Mouse (Mus musculus): Measurements from ENCODE around the gene Zfp511. TPM values are rescaled to one million over a fixed set of nuclear protein-coding genes. Genes with fewer than 3 reads are reported as not detected.

Gene Zfp511
- 15.5 and 16.5 TPM in 2 replicates for polyA plus RNA-seq (2015; fragmentation: Nextera tagmentation; extraction: Ambion mirVana)

DNA sequence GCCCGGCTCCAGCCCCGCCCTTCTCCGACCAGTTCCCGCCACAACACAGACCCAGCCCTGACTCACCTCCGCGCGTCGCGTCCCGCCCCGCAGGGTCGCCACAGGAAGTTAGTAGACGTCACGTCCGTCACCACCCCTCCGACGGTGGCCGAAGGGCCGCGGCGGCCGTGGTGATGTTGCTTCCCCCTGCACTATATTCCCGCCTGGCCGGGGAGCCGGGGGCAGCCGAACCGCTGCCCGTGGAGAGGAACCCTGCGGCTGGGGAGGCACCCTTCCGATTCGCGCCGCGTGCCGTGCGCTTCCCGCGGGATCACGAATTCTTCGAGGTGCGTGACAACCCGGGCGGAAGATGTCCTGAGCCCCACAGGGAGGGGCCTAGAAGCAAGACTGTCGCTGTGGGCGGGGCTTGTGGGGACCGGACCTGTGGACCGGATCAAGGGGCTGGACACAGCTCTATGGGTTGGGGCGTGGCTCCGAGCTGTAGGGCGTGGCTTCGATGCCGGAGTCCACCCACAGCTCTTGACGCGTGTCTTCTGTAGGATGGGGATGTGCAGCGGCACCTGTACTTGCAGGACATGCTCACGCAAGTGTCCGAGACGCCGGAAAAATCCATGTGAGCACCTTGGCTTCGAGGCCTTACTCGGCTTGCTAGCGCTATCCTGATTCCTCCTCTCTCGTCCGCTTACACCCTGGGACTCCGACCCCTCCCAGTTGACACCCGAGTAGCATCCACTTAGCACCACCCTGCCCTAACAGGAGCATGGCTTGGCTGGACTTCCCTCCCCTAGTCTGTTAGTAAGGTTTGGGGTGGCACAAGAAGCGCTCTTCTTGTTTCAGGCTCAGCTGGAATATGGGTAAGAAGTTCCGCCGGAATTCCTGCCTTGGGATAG lies at the start of gene Zfp511, which contains the start of gene Tubgcp2:
Gene Zfp511, plus strand, starts transcription at position 111 of the 890 bp plus-strand sequence.
Gene Tubgcp2, minus strand, starts transcription at position 389 of the 890 bp plus-strand sequence.
- peaks cover 12% of the 10 kb centered on the region for H3K36me3 ChIP-seq (ENCODE audit: control insufficient read depth, insufficient read depth)
- peak within 1 kb of the TSS; percentile 88 for H3K9ac ChIP-seq (ENCODE audit: low read depth, low read length)
- 2% methylated on average over 69 of the region's 69 CpGs for WGBS (ENCODE audit: insufficient replicate concordance)
- no peaks in the 10 kb centered on the region for H3K27me3 ChIP-seq (ENCODE audit: control insufficient read depth, insufficient read depth, low read depth, low read length)
- H3K4me3 ChIP-seq (ENCODE audit: low read depth, low read length), result peak within 1 kb of the TSS; percentile 89
- peak within 1 kb of the TSS; percentile 92 for H3K4me2 ChIP-seq (ENCODE audit: low read depth, low read length)
- peaks cover 11% of the 10 kb centered on the region for H3K4me1 ChIP-seq (ENCODE audit: control insufficient read depth, low read depth, low read length)
- H3K27ac ChIP-seq (ENCODE audit: low read length), result peak within 1 kb of the TSS; percentile 88
- peak; percentile 98 for ATAC-seq (ENCODE audit: low read depth)
- no peaks in the 10 kb centered on the region for H3K9me3 ChIP-seq (replicated peaks; ENCODE audit: control insufficient read depth, low read length)

DNA sequence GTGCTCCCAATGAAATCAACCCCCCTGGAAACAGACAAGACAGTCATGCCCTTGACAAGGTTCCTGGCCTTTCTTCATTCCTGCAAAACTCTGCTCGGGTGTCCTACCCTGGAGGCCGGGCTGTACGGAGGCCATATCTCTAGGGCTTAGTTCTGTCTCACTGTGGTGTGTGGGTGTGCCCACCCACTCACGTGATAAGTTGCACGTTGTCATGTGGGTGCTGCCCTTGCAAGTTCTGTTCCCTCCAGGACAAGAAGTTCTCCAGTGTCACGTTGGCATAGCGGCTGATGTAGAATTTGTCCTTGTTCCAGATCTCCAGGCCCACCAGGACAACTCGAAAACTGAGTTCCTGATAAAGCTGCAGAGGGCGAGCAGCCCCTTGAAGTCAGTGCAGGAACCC lies 47.9 kb upstream of the Zfp511 start:
- no peak overlapping the region for H3K4me2 ChIP-seq (ENCODE audit: low read depth, low read length)
- H3K9ac ChIP-seq (ENCODE audit: low read depth, low read length), result no peak overlapping the region
- H3K36me3 ChIP-seq (ENCODE audit: control insufficient read depth, insufficient read depth), result no peaks in the 10 kb centered on the region
- WGBS (ENCODE audit: insufficient replicate concordance), result 51% methylated on average over 9 of the region's 9 CpGs
- no peak for ATAC-seq (ENCODE audit: low read depth)
- no peaks in the 10 kb centered on the region for H3K9me3 ChIP-seq (replicated peaks; ENCODE audit: control insufficient read depth, low read length)
- H3K4me1 ChIP-seq (ENCODE audit: control insufficient read depth, low read depth, low read length), result peaks cover 2% of the 10 kb centered on the region; the same call in 1 of the 2 replicates
- no peak overlapping the region for H3K27ac ChIP-seq (ENCODE audit: low read length)
- no peaks in the 10 kb centered on the region for H3K27me3 ChIP-seq (ENCODE audit: control insufficient read depth, insufficient read depth, low read depth, low read length)
- H3K4me3 ChIP-seq (ENCODE audit: low read depth, low read length), result no peak overlapping the region

DNA sequence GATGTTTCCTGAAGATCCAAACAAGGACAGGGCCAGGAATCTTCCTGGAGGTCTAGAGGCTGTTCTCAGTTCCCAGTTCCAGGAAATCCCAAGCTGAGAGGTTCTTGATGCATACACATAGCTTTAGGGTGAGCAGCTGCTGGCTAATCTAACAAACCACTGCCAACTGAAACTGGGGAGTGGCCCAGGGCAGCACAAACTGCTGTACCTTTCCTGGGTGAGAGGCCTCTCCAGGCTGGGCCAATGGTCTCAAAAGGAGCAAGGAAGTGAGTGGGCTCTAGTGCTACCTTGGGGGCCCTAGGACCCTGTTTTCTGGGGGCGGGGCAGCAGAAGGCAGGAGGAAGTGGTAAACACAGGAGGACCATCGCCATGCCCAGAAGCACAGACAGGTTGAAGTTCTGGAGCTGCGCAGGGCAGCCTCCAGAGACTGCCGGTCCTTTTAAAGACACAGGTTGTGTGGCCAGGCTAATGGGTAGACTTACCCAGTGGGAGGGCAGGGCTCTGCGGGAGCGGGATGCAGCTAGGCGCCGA lies 45.3 kb upstream of the Zfp511 start:
- Histone ChIP-seq H3K4me3 (ENCODE audit: low read depth, low read length) (no peak overlapping the region), H3K4me1 (ENCODE audit: control insufficient read depth, low read depth, low read length) (peaks cover 2% of the 10 kb centered on the region; the same call in 1 of the 2 replicates), H3K9me3 (replicated peaks; ENCODE audit: control insufficient read depth, low read length) (no peaks in the 10 kb centered on the region), H3K27me3 (ENCODE audit: control insufficient read depth, insufficient read depth, low read depth, low read length) (no peaks in the 10 kb centered on the region), H3K9ac (ENCODE audit: low read depth, low read length) (no peak overlapping the region), H3K36me3 (ENCODE audit: control insufficient read depth, insufficient read depth) (0 out of 2 replicates have a peak, but pooled peaks cover 1% of the 10 kb centered on the region), H3K4me2 (ENCODE audit: low read depth, low read length) (no peak overlapping the region), H3K27ac (ENCODE audit: low read length) (no peak overlapping the region)
- WGBS (ENCODE audit: insufficient replicate concordance), result 46% methylated on average over 8 of the region's 8 CpGs
- ATAC-seq (ENCODE audit: low read depth), result no peak

DNA sequence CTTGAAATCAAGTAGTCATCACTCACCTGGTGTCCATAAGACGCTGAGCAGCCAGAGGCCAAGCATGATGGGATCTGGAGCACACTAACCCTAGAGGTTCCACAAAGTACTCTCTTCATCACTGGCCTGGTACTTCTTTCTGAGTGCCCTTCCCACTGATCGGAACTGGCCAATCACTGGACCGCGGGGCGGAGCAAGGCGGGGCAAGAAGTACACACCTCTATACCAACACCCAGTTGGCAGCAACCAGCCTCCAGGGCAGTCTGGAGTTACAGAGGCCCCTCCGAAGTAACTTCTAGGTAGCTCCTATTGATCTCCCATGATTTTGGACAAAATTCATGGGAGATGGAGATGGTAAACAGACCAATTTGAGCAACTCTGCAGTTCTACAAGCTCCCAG lies 43.8 kb upstream of the Zfp511 start, which contains the start of gene Adam8:
Gene Adam8, minus strand, starts transcription at position 157 of the 400 bp plus-strand sequence.
- Histone ChIP-seq H3K9ac (ENCODE audit: low read depth, low read length) (no peak within 1 kb of the TSS), H3K27ac (ENCODE audit: low read length) (no peak within 1 kb of the TSS), H3K4me3 (ENCODE audit: low read depth, low read length) (no peak within 1 kb of the TSS; the same call in 1 of the 2 replicates), H3K27me3 (ENCODE audit: control insufficient read depth, insufficient read depth, low read depth, low read length) (no peaks in the 10 kb centered on the region), H3K36me3 (ENCODE audit: control insufficient read depth, insufficient read depth) (peaks cover 9% of the 10 kb centered on the region; the same call in 1 of the 2 replicates), H3K9me3 (replicated peaks; ENCODE audit: control insufficient read depth, low read length) (no peaks in the 10 kb centered on the region), H3K4me1 (ENCODE audit: control insufficient read depth, low read depth, low read length) (peaks cover 2% of the 10 kb centered on the region; the same call in 1 of the 2 replicates), H3K4me2 (ENCODE audit: low read depth, low read length) (no peak within 1 kb of the TSS)
- peak; percentile 75 for ATAC-seq (ENCODE audit: low read depth)
- WGBS (ENCODE audit: insufficient replicate concordance), result 13% methylated on average over 7 of the region's 7 CpGs

DNA sequence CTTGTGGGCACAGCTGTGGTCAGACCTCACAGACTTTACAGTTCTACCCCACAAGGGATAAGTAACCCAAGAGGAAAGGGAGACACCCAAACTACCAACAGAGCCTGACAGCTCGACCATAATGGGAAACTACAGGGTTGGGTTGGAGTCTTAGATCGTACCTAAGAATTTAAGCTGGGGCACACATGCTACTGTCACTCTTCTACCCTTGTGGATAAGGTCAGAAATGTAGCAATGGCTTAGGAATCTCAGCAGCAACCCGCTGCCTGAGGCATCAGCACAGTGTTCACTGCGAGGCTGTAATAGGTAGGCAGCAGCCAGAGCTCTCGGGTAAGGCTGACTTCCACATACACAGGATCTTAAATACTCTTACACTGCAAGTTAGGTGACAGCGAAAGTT lies 42.7 kb upstream of the Zfp511 start:
- H3K9ac ChIP-seq (ENCODE audit: low read depth, low read length), result no peak overlapping the region
- H3K4me1 ChIP-seq (ENCODE audit: control insufficient read depth, low read depth, low read length), result peaks cover 2% of the 10 kb centered on the region; the same call in 1 of the 2 replicates
- ATAC-seq (ENCODE audit: low read depth), result no peak
- H3K9me3 ChIP-seq (replicated peaks; ENCODE audit: control insufficient read depth, low read length), result no peaks in the 10 kb centered on the region
- peaks cover 14% of the 10 kb centered on the region for H3K36me3 ChIP-seq (ENCODE audit: control insufficient read depth, insufficient read depth)
- H3K4me2 ChIP-seq (ENCODE audit: low read depth, low read length), result no peak overlapping the region
- H3K27ac ChIP-seq (ENCODE audit: low read length), result no peak overlapping the region
- no peaks in the 10 kb centered on the region for H3K27me3 ChIP-seq (ENCODE audit: control insufficient read depth, insufficient read depth, low read depth, low read length)
- WGBS (ENCODE audit: insufficient replicate concordance), result 77% methylated on average over 6 of the region's 6 CpGs
- no peak overlapping the region for H3K4me3 ChIP-seq (ENCODE audit: low read depth, low read length)

DNA sequence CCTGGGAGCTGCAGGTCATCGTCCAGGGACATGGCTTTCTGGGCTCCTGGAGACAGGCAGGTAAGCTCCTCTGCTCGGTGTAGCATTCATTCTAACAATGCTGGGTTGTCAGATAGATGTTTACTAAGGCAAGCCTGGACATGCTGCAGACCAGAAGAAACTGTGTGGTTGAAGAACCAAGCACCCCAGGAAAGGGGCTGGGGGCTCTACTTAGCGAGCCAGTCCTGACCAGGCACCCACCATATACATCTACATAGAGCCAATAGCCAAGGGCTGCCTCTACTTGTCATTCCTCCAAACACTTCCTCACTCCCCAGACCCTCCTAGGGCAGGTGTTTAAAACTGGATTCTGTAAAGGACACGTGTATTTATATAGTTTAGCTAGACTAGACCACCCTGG lies 42.0 kb upstream of the Zfp511 start:
- no peak for ATAC-seq (ENCODE audit: low read depth)
- peaks cover 2% of the 10 kb centered on the region; the same call in 1 of the 2 replicates for H3K4me1 ChIP-seq (ENCODE audit: control insufficient read depth, low read depth, low read length)
- no peak overlapping the region for H3K27ac ChIP-seq (ENCODE audit: low read length)
- no peaks in the 10 kb centered on the region for H3K27me3 ChIP-seq (ENCODE audit: control insufficient read depth, insufficient read depth, low read depth, low read length)
- no peak overlapping the region for H3K4me3 ChIP-seq (ENCODE audit: low read depth, low read length)
- WGBS (ENCODE audit: insufficient replicate concordance), result 57% methylated on average over 4 of the region's 4 CpGs
- H3K36me3 ChIP-seq (ENCODE audit: control insufficient read depth, insufficient read depth), result peaks cover 18% of the 10 kb centered on the region
- no peaks in the 10 kb centered on the region for H3K9me3 ChIP-seq (replicated peaks; ENCODE audit: control insufficient read depth, low read length)
- H3K9ac ChIP-seq (ENCODE audit: low read depth, low read length), result no peak overlapping the region
- no peak overlapping the region for H3K4me2 ChIP-seq (ENCODE audit: low read depth, low read length)

DNA sequence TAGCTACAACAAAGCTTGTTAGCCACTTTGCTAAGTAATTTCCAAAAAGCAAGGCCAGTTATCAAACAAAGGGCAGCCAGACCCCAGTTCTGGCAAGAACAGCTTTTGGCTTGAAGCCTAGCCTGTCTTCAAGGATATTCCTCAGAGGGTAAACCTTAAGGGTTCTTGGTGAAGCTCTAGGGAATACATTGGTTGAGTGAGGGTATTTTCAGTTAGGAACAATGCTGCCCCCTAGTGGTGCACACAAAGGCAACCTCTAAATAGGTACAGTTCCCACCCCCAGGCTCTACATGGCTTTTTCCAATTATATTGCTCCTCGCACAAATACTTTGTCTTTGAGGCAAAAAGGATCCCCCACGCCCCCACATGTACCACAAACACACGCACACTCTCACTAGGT lies 41.5 kb upstream of the Zfp511 start:
- no peak overlapping the region for H3K27ac ChIP-seq (ENCODE audit: low read length)
- ATAC-seq (ENCODE audit: low read depth), result no peak
- no peak overlapping the region for H3K9ac ChIP-seq (ENCODE audit: low read depth, low read length)
- H3K4me1 ChIP-seq (ENCODE audit: control insufficient read depth, low read depth, low read length), result peaks cover 2% of the 10 kb centered on the region; the same call in 1 of the 2 replicates
- no peaks in the 10 kb centered on the region for H3K27me3 ChIP-seq (ENCODE audit: control insufficient read depth, insufficient read depth, low read depth, low read length)
- 19% methylated on average over 3 of the region's 3 CpGs for WGBS (ENCODE audit: insufficient replicate concordance)
- H3K4me3 ChIP-seq (ENCODE audit: low read depth, low read length), result no peak overlapping the region
- no peak overlapping the region for H3K4me2 ChIP-seq (ENCODE audit: low read depth, low read length)
- H3K36me3 ChIP-seq (ENCODE audit: control insufficient read depth, insufficient read depth), result peaks cover 20% of the 10 kb centered on the region
- H3K9me3 ChIP-seq (replicated peaks; ENCODE audit: control insufficient read depth, low read length), result no peaks in the 10 kb centered on the region

DNA sequence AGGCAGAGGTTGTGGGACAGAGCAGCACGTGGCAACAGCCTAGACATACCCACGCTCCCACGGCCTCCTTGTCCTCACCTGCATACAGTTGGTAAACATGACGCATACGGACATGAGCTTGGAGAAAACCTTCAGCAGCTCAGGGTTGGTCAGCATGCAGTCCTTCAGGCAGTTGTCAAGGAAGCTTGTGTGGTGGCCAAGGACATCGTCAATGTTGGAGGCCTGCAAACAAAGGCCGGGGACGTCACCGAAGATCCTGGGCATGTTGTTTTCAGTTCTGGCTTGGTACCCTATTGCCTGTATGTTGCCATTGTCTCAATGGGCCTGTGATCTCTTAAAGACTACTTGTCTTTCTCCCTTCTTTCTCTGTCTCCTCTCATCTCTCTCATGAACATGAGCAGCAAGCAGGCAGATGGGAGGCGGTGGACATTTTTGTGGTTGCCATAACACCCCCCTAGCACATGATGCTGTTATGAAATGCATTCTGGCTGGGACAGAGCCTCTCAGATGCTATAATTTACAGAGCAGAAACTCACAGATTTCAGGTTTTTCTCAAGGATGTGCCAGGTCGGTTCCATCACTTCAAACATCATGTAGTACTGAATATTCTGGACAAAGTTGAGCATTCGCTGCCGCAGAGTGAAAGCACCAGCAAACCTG lies 37.4 kb upstream of the Zfp511 start:
- H3K36me3 ChIP-seq (ENCODE audit: control insufficient read depth, insufficient read depth), result peaks cover 30% of the 10 kb centered on the region
- no peak overlapping the region for H3K4me3 ChIP-seq (ENCODE audit: low read depth, low read length)
- WGBS (ENCODE audit: insufficient replicate concordance), result 85% methylated on average over 13 of the region's 13 CpGs
- H3K4me2 ChIP-seq (ENCODE audit: low read depth, low read length), result no peak overlapping the region
- no peak overlapping the region for H3K9ac ChIP-seq (ENCODE audit: low read depth, low read length)
- no peaks in the 10 kb centered on the region for H3K27me3 ChIP-seq (ENCODE audit: control insufficient read depth, insufficient read depth, low read depth, low read length)
- no peaks in the 10 kb centered on the region for H3K9me3 ChIP-seq (replicated peaks; ENCODE audit: control insufficient read depth, low read length)
- H3K27ac ChIP-seq (ENCODE audit: low read length), result no peak overlapping the region
- ATAC-seq (ENCODE audit: low read depth), result no peak
- no peaks in the 10 kb centered on the region for H3K4me1 ChIP-seq (ENCODE audit: control insufficient read depth, low read depth, low read length)
